Comparison of ENCODE assay signal across 21 mouse cellular contexts in the genomic region with DNA sequence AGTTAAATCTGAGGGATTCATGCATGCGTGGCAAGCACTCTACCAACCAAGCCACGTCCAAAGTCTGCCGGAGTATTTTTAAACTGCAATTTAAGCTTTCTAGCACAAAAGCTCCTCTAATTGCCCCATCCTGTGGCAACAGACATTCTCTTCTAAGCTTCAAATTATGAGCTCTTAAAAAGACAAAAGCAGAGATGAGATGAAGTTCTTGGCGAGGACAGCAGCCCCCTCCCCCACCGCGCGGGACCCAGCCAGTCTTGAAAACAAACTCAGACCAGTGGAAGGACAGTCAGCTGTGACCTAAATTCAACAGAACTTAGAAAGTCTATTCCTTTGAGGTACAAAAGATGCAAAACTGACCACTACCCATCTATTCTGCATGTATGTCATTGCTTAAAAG. TPM values are rescaled to one million over a fixed set of nuclear protein-coding genes. Genes with fewer than 3 reads are reported as not detected.
DNase-seq lines count a peak whose midpoint lies in the region; ATAC-seq and TF ChIP-seq lines count a peak whose summit lies in the region.
"Had no signal": no experiment of that assay in that cellular context is flagged by ENCODE, and none has a peak within 500 bp of the region (broad histone marks: within the 10 kb centered on the region; RNA-seq: fewer than 3 reads in every experiment).

No protein-coding gene starts in this region.

- H3K27ac ChIP-seq in forebrain, embryonic 16.5 days (ENCODE audit: low read length): 0 out of 2 replicates have a peak overlapping the region, but pooled peaks have one; percentile 10
- no peak overlapping the region for H3K27ac ChIP-seq in forebrain, embryonic 10.5 days
- H3K27ac ChIP-seq in left cerebral cortex, adult 2 months: peak overlapping the region; percentile 93
- 0 out of 2 replicates have a peak overlapping the region, but pooled peaks have one; percentile 4 for H3K27ac ChIP-seq in neural tube, embryonic 15.5 days (replicated peaks)
- H3K27ac ChIP-seq: hindbrain, embryonic 14.5 days; limb, embryonic 12.5 days; liver, embryonic 12.5 days had no signal

- no peak for DNase-seq in forebrain, embryonic 10.5 days (ENCODE audit: extremely low spot score, low spot score)
- no peak for DNase-seq in left cerebral cortex, adult 2 months (ENCODE audit: extremely low spot score in 1 of 2, low spot score in 2 of 2)
- no peak for DNase-seq in left cerebral cortex, postnatal 36 days (ENCODE audit: low spot score in 2 of 2)
- DNase-seq in neural tube, embryonic 10.5 days (ENCODE audit: extremely low spot score, low spot score): no peak
- peak; percentile 34 for DNase-seq in retina, postnatal 1 day
- DNase-seq in gastrocnemius, postnatal 14 days: no peak
- DNase-seq: adrenal gland, postnatal 25 days; cerebellum, adult 8-10 months; gastrocnemius, postnatal 10 days; heart, adult 18-20 months; heart, postnatal 36 days; thymus, postnatal 14 days had no signal

- 67% methylated on average over 7 of the region's 7 CpGs for WGBS in forebrain, embryonic 16.5 days
- 89% methylated on average over 7 of the region's 7 CpGs for WGBS in forebrain, embryonic 10.5 days
- 75% methylated on average over 7 of the region's 7 CpGs for WGBS in neural tube, embryonic 15.5 days

- H3K4me3 ChIP-seq in forebrain, embryonic 16.5 days (replicated peaks; ENCODE audit: low read length): no peak overlapping the region
- no peak overlapping the region for H3K4me3 ChIP-seq in forebrain, embryonic 10.5 days
- no peak overlapping the region for H3K4me3 ChIP-seq in left cerebral cortex, adult 2 months
- no peak overlapping the region for H3K4me3 ChIP-seq in neural tube, embryonic 15.5 days (replicated peaks)
- H3K4me3 ChIP-seq: embryonic facial prominence, embryonic 13.5 days; limb, embryonic 12.5 days; liver, embryonic 12.5 days had no signal

- TF ChIP-seq CTCF in left cerebral cortex, adult 2 months (IDR thresholded peaks at IDR 0.05): no peak

- no peaks in the 10 kb centered on the region for H3K9me3 ChIP-seq in forebrain, embryonic 16.5 days (ENCODE audit: control insufficient read depth, low read length)
- H3K9me3 ChIP-seq in forebrain, embryonic 10.5 days: no peaks in the 10 kb centered on the region
- no peaks in the 10 kb centered on the region for H3K9me3 ChIP-seq in neural tube, embryonic 15.5 days (replicated peaks)
- H3K9me3 ChIP-seq: embryonic facial prominence, embryonic 13.5 days; limb, embryonic 12.5 days; liver, embryonic 12.5 days had no signal

- H3K4me1 ChIP-seq in forebrain, embryonic 16.5 days (replicated peaks; ENCODE audit: control insufficient read depth, insufficient read depth, low read length): 0 out of 2 replicates have a peak, but pooled peaks cover 3% of the 10 kb centered on the region
- peaks cover 7% of the 10 kb centered on the region; the same call in 1 of the 2 replicates for H3K4me1 ChIP-seq in forebrain, embryonic 10.5 days
- H3K4me1 ChIP-seq in neural tube, embryonic 15.5 days: peaks cover 17% of the 10 kb centered on the region
- H3K4me1 ChIP-seq: limb, embryonic 12.5 days; liver, embryonic 12.5 days had no signal

- intact Hi-C loops in left cerebral cortex, adult 2 months (cut with DNase I): no loop called here
- intact Hi-C loops in left cerebral cortex, postnatal 36 days (cut with DNase I): no loop called here
- intact Hi-C loops in gastrocnemius, postnatal 14 days (cut with DNase I; ENCODE audit: low total_unique reads): no loop called here

- no peak for ATAC-seq in forebrain, embryonic 16.5 days
- ATAC-seq in neural tube, embryonic 15.5 days (ENCODE audit: low FRiP score): no peak
- ATAC-seq: intestine, embryonic 16.5 days; liver, embryonic 12.5 days had no signal

- H3K4me2 ChIP-seq in forebrain, embryonic 16.5 days (ENCODE audit: low read length): no peak overlapping the region
- no peak overlapping the region for H3K4me2 ChIP-seq in neural tube, embryonic 15.5 days
- H3K4me2 ChIP-seq: embryonic facial prominence, embryonic 13.5 days; hindbrain, embryonic 14.5 days; limb, embryonic 12.5 days; liver, embryonic 12.5 days; lung, embryonic 14.5 days had no signal

- H3K9ac ChIP-seq in forebrain, embryonic 16.5 days (replicated peaks; ENCODE audit: low read depth, low read length): no peak overlapping the region
- no peak overlapping the region for H3K9ac ChIP-seq in neural tube, embryonic 15.5 days (replicated peaks)
- H3K9ac ChIP-seq: embryonic facial prominence, embryonic 13.5 days; hindbrain, embryonic 14.5 days; limb, embryonic 12.5 days; liver, embryonic 12.5 days; lung, embryonic 14.5 days had no signal

- H3K36me3 ChIP-seq in forebrain, embryonic 16.5 days (ENCODE audit: control insufficient read depth, insufficient read depth): no peaks in the 10 kb centered on the region
- H3K36me3 ChIP-seq in forebrain, embryonic 10.5 days (replicated peaks): no peaks in the 10 kb centered on the region
- peaks cover 2% of the 10 kb centered on the region; the same call in 1 of the 2 replicates for H3K36me3 ChIP-seq in neural tube, embryonic 15.5 days
- H3K36me3 ChIP-seq: embryonic facial prominence, embryonic 13.5 days; limb, embryonic 12.5 days; liver, embryonic 12.5 days had no signal

- no peaks in the 10 kb centered on the region for H3K27me3 ChIP-seq in forebrain, embryonic 16.5 days (replicated peaks; ENCODE audit: control insufficient read depth, insufficient read depth, low read length)
- H3K27me3 ChIP-seq in forebrain, embryonic 10.5 days (ENCODE audit: poor library complexity, severe bottlenecking): no peaks in the 10 kb centered on the region
- H3K27me3 ChIP-seq in neural tube, embryonic 15.5 days (replicated peaks): no peaks in the 10 kb centered on the region
- H3K27me3 ChIP-seq: embryonic facial prominence, embryonic 13.5 days; limb, embryonic 12.5 days; liver, embryonic 12.5 days had no signal

RNA-seq across cellular contexts. Expression of gene Pgbd5, which starts 48.3 kb away (rescaled TPM):
- polyA plus RNA-seq in forebrain, embryonic 16.5 days (2015; fragmentation: Nextera tagmentation; extraction: Ambion mirVana): 8.4 and 10.7 TPM in 2 replicates
- polyA plus RNA-seq in forebrain, embryonic 10.5 days (2016; fragmentation: Nextera tagmentation; extraction: Ambion mirVana): 1.9 and 2.5 TPM in 2 replicates
- total RNA-seq in left cerebral cortex, adult 2 months (2021): 100 to 1,000 TPM; 208 to 221 TPM
- 100 to 1,000 TPM; 211 to 220 TPM for total RNA-seq in left cerebral cortex, postnatal 36 days (2021)
- 12.0 and 17.0 TPM in 2 replicates for polyA plus RNA-seq in neural tube, embryonic 15.5 days (2015; fragmentation: Nextera tagmentation; extraction: Ambion mirVana)
- under 1 TPM; 0.57 to 0.73 TPM for total RNA-seq in gastrocnemius, postnatal 14 days (2021)
- total RNA-seq: MEL had no signal

Comparison
In these comparisons a context has a peak if more than half of its experiments do, and no peak if none do; other contexts are left out.
1. RNA of gene Pgbd5, which starts 48.3 kb away (total RNA-seq): 208 to 221 TPM in left cerebral cortex, adult 2 months and 211 to 220 TPM in left cerebral cortex, postnatal 36 days; 0.57 to 0.73 TPM in gastrocnemius, postnatal 14 days; every median in the first group is over 100 times any median in the second.